Mouse (Mus musculus) ES-Bruce4 (cell line): Measurements from ENCODE around the gene Pwp2. TPM values are rescaled to one million over a fixed set of nuclear protein-coding genes. Genes with fewer than 3 reads are reported as not detected.
A peak's percentile ranks its signal among the peaks of the same experiment; 100 is the strongest.

Source experiments
- H3K27ac ChIP-seq: 2 replicates; pipeline ENCODE4 v1.5.1; 2012; ENCODE audit warnings: low read length, inconsistent platforms; ENCODE audit not compliant: insufficient read depth
- H3K27me3 ChIP-seq: 2 replicates; pipeline ENCODE4 v1.6.1; 2012; ENCODE audit warnings: mild to moderate bottlenecking, low read length, inconsistent platforms; ENCODE audit not compliant: control insufficient read depth, poor library complexity, insufficient read depth, severe bottlenecking
- H3K36me3 ChIP-seq: 2 replicates; pipeline ENCODE4 v1.6.1; 2012; ENCODE audit warnings: inconsistent platforms, mild to moderate bottlenecking, low read length, moderate library complexity; ENCODE audit not compliant: control insufficient read depth, poor library complexity, insufficient read depth, severe bottlenecking
- H3K4me1 ChIP-seq: one replicate; pipeline ENCODE4 v1.8.1; 2011; ENCODE audit warnings: low read length; ENCODE audit not compliant: control insufficient read depth, insufficient read depth
- H3K4me3 ChIP-seq: 2 replicates; pipeline ENCODE4 v1.5.1; 2011; ENCODE audit warnings: low read depth, mild to moderate bottlenecking, low read length
- H3K9ac ChIP-seq: 2 replicates; pipeline ENCODE4 v1.6.1; 2012; ENCODE audit warnings: low read depth, mild to moderate bottlenecking, inconsistent platforms; ENCODE audit not compliant: poor library complexity, severe bottlenecking
- H3K9me3 ChIP-seq: replicated peaks from 2 replicates; pipeline ENCODE4 v1.6.1; 2012; ENCODE audit warnings: mild to moderate bottlenecking, low read length, inconsistent platforms; ENCODE audit not compliant: control insufficient read depth, poor library complexity, insufficient read depth, severe bottlenecking
- CTCF ChIP-seq: IDR thresholded peaks from one replicate; pipeline ENCODE4 v1.8.1; 2011; ENCODE audit warnings: low read depth, low read length
- EP300 ChIP-seq: IDR thresholded peaks from 2 replicates; pipeline ENCODE4 v1.6.1; 2011; ENCODE audit warnings: low read depth, low read length; ENCODE audit not compliant: insufficient read depth
- POLR2A ChIP-seq: IDR thresholded peaks from one replicate; pipeline ENCODE4 v1.8.1; 2011; ENCODE audit warnings: low read length; ENCODE audit not compliant: insufficient read depth
- polyA plus RNA-seq: library from polyadenylated mRNA; stranded (reverse); fragments of >200 nt; gene quantifications from 2 replicates; pipeline ENCODE4 v1.2.4, GENCODE M21; 2011; ENCODE audit warnings: low read depth; ENCODE audit not compliant: missing spikeins, insufficient read depth, insufficient read length

Gene Pwp2
- polyA plus RNA-seq, 1 experiment, result 25.4 TPM

GRCm38 (mm10) chr10:78168792-78169191, 16.2 kb downstream of the Pwp2 start:
- peaks cover 19% of the 10 kb centered on the region for H3K36me3 ChIP-seq
- TF ChIP-seq CTCF (no peak), EP300 (no peak), POLR2A (no peak)
- peak overlapping the region; percentile 53; the same call in 1 of the 2 replicates for H3K9ac ChIP-seq
- peak overlapping the region; percentile 85 for H3K4me3 ChIP-seq
- H3K4me1 ChIP-seq, result no peaks in the 10 kb centered on the region
- no peaks in the 10 kb centered on the region for H3K9me3 ChIP-seq
- no peaks in the 10 kb centered on the region for H3K27me3 ChIP-seq
- no peak overlapping the region for H3K27ac ChIP-seq

- H3K27ac ChIP-seq, result no peak overlapping the region
- no peak overlapping the region for H3K9ac ChIP-seq
- H3K9me3 ChIP-seq, result no peaks in the 10 kb centered on the region
- H3K27me3 ChIP-seq, result no peaks in the 10 kb centered on the region
- H3K36me3 ChIP-seq, result peaks cover 9% of the 10 kb centered on the region
- TF ChIP-seq CTCF (no peak), POLR2A (no peak), EP300 (no peak)
- H3K4me1 ChIP-seq, result no peaks in the 10 kb centered on the region
- no peak overlapping the region for H3K4me3 ChIP-seq
Observed at GRCm38 (mm10) chr10:78167775-78168174, 17.2 kb downstream of the Pwp2 start.

GRCm38 (mm10) chr10:78167333-78167732, 17.6 kb downstream of the Pwp2 start:
- no peak overlapping the region for H3K27ac ChIP-seq
- no peaks in the 10 kb centered on the region for H3K4me1 ChIP-seq
- no peak overlapping the region for H3K9ac ChIP-seq
- H3K9me3 ChIP-seq, result no peaks in the 10 kb centered on the region
- H3K36me3 ChIP-seq, result peaks cover 9% of the 10 kb centered on the region
- no peak overlapping the region for H3K4me3 ChIP-seq
- TF ChIP-seq EP300 (no peak), POLR2A (no peak), CTCF (no peak)
- no peaks in the 10 kb centered on the region for H3K27me3 ChIP-seq

GRCm38 (mm10) chr10:78165256-78166005, 19.5 kb downstream of the Pwp2 start:
- no peak overlapping the region for H3K9ac ChIP-seq
- no peak for TF ChIP-seq CTCF
- no peak for TF ChIP-seq EP300
- no peak for TF ChIP-seq POLR2A
- H3K36me3 ChIP-seq, result no peaks in the 10 kb centered on the region
- H3K27me3 ChIP-seq, result no peaks in the 10 kb centered on the region
- H3K4me3 ChIP-seq, result no peak overlapping the region
- H3K9me3 ChIP-seq, result no peaks in the 10 kb centered on the region
- no peak overlapping the region for H3K27ac ChIP-seq
- no peaks in the 10 kb centered on the region for H3K4me1 ChIP-seq

- TF ChIP-seq EP300 (no peak), POLR2A (no peak), CTCF (no peak)
Observed at GRCm38 (mm10) chr10:78164786-78165185, 20.2 kb downstream of the Pwp2 start.

GRCm38 (mm10) chr10:78163923-78164322, 21.0 kb downstream of the Pwp2 start:
- no peaks in the 10 kb centered on the region for H3K9me3 ChIP-seq
- TF ChIP-seq EP300 (0 out of 2 replicates have a peak, but pooled peaks have one; percentile 22), POLR2A (no peak), CTCF (peak; percentile 84)
- no peaks in the 10 kb centered on the region for H3K4me1 ChIP-seq
- no peaks in the 10 kb centered on the region for H3K27me3 ChIP-seq
- H3K36me3 ChIP-seq, result no peaks in the 10 kb centered on the region
- no peak overlapping the region for H3K4me3 ChIP-seq
- H3K27ac ChIP-seq, result no peak overlapping the region
- no peak overlapping the region for H3K9ac ChIP-seq

More at GRCm38 (mm10) chr10:78164786-78165185, 20.2 kb downstream of the Pwp2 start:
- Histone ChIP-seq H3K4me1 (no peaks in the 10 kb centered on the region), H3K9ac (no peak overlapping the region), H3K9me3 (no peaks in the 10 kb centered on the region), H3K27me3 (no peaks in the 10 kb centered on the region), H3K4me3 (no peak overlapping the region), H3K27ac (no peak overlapping the region), H3K36me3 (no peaks in the 10 kb centered on the region)
